Mouse (Mus musculus) thymus, postnatal 25 days (tissue): ENCODE data around the gene Wdr27.

ENCODE experiments used
- DNase-seq: peaks from one replicate; pipeline ENCODE4 v3.0.0; 2022

The Wdr27 gene

DNA sequence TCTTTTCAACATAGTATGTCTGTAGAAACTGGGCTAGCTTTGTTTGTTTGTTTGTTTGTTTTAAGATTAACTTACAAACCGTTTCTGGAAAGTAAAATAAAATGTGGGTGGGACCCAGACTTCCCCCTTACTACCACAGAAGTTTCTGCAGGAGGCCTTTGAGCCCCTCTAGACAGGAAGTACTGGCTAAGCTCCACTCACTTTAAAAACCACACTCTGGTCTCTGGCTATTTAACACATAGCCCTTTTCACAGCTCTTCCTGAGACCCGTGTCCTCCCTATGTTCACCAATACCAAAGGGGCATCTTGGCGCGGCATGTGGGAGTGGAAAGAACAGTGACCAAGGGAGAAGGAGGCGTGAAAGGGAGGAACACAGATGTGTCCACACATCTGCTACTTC is 127.7 kb downstream of the Wdr27 start:
- no peak for DNase-seq

DNA sequence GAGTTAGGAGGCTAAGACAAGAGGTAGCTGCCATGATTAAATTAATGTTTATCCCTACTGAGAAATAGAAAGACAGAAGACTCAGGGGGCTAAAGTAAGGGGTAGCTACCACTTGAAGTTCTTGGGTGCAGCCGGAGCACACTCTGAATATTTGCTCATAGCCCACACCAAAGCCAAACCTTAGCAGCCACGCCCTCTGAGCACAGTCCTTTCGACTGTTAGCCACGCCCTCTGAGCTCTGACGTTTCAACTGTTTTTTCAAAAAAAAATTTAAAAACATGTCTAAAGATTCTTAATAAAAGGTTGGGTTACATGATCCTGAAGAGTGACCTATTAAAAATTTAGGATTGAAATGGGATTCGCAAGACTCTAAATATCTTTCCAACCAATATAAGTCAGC is 130.3 kb downstream of the Wdr27 start:
- no peak for DNase-seq

DNA sequence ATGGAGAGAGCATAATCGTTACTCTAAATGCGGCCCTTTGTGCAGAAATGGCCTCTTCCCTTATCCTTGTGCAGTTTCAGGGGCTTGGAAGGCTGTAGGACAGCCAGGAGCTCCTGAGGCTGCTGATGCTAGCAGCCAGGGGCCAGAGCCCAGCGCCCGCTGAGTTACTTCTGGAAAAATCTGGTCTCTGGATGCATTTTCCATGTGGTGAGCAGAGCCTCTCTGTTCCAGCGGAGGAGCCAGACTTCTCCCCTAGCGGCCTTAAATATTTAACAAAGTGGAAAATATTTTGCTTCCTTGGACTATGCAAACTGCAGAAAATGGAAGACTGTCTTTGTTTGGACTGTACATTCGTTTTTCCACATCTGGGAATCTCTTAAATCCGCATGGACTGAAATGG is 130.9 kb downstream of the Wdr27 start:
- no peak for DNase-seq

DNA sequence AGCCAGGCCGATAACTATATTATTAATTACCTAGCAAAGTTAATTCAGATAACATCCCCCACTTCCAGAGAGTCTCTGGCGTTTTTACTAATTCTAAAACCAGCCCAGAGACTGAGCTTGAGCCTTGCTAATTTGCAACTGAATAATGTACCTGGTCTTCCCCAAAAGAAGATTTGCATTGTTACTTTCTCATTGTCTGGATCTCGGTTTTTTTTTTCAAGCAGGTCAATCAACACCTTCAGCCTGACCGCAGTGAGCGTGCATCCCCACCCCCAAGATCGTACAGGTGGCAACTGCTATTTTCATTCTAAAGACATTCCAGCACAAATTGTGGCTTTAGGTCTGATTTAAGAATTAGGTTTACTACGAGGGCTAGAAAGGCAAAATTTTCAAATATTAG is 136.2 kb downstream of the Wdr27 start:
- DNase-seq = no peak

DNA sequence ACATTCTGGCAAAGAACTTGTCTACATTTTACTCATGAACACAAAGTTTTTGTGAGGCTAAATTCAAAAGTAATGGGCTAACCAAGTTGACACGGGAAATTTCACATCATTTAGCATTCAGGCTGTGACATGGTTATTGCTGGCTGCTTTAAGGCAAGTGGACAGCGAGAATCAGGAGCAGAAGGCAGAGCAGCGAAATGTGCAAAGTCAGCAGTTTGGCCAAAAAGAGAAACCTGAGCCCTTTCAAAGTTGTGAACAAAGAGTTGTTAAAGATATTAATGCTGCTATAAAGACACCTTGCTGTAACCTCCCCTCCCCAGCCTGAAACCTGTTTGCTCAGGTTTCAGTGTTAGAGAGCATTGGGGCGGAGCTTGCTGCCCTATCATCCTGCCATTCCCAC is 143.7 kb downstream of the Wdr27 start:
- DNase-seq = no peak

DNA sequence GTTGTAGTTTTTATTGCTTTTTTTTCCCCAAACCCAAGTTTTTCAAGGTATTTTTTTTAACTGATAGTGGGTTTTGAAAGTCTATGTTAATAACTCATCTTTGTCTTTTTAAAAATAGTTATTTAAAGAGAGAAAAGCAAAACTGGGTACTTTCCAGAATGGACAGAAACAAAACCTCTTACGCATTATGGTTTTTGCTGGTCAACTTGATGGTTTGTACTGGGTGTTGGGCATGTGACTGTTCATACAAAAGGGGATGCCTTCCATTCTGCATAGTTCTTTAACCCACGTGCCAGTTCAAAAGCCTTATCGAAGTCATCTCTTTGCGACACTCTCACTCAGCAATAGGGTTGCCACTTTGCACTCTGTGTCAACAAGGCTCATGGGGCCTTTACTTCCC is 147.9 kb downstream of the Wdr27 start:
- no peak for DNase-seq

DNA sequence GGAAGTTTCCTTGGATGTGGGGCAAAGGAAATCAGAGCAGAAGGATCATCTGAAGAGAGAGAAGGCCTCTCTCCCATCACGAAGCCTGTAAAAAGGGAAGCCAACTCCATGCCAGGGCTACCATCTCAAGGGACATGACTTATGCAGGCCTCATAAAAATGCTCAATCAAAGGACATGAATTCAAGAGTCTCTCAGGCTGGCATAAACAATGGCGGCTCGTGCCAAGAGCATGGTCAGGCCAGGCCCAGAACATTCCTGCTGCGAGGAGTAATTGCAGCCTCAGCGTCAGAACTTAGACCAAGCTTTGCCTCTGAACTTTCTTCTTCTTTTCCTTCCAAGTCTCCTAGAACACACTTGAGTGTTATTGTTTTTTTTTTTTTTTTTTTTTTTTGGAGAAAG is 163.6 kb downstream of the Wdr27 start:
- no peak for DNase-seq

DNA sequence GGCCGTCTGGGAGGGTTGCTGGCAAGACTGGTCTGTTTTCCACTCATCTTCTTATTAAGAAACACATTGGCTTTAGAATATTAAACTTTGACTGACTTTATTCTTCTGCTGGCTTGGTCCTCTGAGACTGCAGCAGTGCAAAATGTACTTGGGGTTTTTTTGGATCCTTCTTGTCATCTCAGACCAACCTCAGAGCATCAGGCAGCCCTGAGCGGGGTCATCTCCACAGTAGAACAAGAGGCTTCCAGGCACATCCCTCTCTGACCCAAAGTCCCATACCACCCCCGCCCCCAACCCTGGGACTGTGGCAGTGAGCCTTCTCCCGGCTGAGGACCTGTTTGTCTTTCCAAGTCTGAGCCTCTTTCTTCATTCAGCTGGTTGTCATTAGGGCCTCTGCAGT is 171.6 kb downstream of the Wdr27 start:
- no peak for DNase-seq

DNA sequence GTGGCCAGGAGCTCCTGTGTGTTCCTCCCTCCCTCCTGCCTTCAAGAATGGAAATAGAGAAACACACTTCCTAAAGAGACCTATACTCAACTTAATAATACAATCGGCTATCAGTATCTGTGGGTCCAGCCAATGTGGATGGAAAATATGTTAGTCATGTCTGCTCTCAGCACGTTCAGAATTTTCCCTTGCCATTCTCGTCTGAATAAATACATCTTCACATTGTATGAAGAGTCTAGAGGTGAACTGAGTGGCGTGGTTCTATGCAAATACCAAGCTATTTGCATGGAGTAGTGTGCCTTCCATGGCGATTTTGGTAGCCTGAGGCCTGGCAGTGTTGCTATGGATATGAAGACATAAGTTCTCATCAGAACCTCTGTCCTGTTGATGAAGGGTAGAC is 172.6 kb downstream of the Wdr27 start:
- DNase-seq = no peak
